ENCODE assay signal across 8 mouse cellular contexts in the genomic region with DNA sequence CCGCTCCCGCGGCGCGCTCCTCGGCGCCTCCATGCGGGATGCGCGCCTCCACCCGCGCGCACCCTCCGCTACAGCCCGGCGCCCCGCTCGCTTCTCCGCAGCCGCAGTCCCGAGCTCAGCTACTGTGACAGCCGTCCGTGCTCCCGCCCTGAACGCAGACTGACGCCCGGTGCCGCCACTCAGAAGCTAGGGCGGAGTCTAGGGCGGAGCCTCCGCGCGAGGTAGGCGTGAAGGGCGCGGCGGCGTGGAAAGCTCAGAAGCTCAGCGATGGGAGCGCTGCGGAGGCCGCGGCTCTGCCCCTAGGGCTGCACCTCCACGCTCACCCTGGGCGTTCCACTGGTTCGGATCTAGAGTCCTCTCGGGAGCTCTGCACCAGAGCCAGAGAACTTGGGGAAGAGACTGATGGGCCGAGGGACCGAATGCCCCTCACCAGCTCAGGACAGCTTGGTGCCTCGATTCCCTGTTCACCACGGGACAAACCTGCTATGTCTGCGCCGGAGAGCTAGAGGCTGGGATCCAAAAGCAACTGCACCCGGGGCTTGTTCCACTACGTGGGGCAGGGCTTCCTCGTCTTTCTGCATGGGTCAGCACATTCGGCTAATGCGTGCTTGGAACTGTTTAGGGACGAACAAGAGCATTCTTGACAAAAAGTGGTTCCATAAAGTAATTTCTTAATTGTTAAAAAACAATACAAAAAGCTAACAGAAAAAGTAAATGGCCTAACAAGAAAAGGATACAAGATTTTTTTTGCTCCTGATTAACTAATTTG. TPM values are rescaled to one million over a fixed set of nuclear protein-coding genes. Genes with fewer than 3 reads are reported as not detected.
A peak's percentile ranks its signal among the peaks of the same experiment; 100 is the strongest.
DNase-seq lines count a peak whose midpoint lies in the region; ATAC-seq and TF ChIP-seq lines count a peak whose summit lies in the region.

Gene Otulinl, minus strand, starts transcription at position 161 of the 769 bp plus-strand sequence.

- peak within 1 kb of the TSS; percentile 11 for H3ac ChIP-seq in myocyte (ENCODE audit: control insufficient read depth, insufficient read length)

- peak; percentile 96 for DNase-seq in CD4-positive helper T cell, adult 2 months (ENCODE audit: low read depth, low spot score)
- peak; percentile 54 for DNase-seq in c-Kit-negative CD71-positive TER-119-positive erythroid progenitor cells, embryonic 14.5 days (ENCODE audit: low read depth, low spot score)
- DNase-seq in fibroblast of lung, adult 2 months (ENCODE audit: low read depth), result peak; percentile 58
- DNase-seq in kidney, postnatal 10 days, result peak; percentile 95
- DNase-seq in liver, embryonic 11.5 days (ENCODE audit: low spot score), result peak; percentile 87
- DNase-seq in spleen, postnatal 4 days (ENCODE audit: low spot score in 2 of 2), result peak; percentile 93 to 97

- H3K27me3 ChIP-seq in heart, embryonic 14.5 days (ENCODE audit: control insufficient read depth, insufficient read depth, low read length), result peaks cover 20% of the 10 kb centered on the region; the same call in 1 of the 2 replicates
- H3K27me3 ChIP-seq in liver, embryonic 11.5 days (replicated peaks; ENCODE audit: control insufficient read depth, insufficient read depth, low read length), result 0 out of 2 replicates have a peak, but pooled peaks cover 2% of the 10 kb centered on the region
- peaks cover 31% of the 10 kb centered on the region for H3K27me3 ChIP-seq in myocyte (ENCODE audit: control insufficient read depth, insufficient read depth, insufficient read length)

- 2% methylated on average over 59 of the region's 59 CpGs for WGBS in heart, embryonic 14.5 days
- WGBS in liver, embryonic 11.5 days, result 2% methylated on average over 59 of the region's 59 CpGs

- H3K4me1 ChIP-seq in heart, embryonic 14.5 days (ENCODE audit: control insufficient read depth in 2 of 2, insufficient read depth in 2 of 2, low read length in 2 of 2), result peaks cover 4 to 8% of the 10 kb centered on the region in 2 experiments; a peak in 3 of 4 replicates
- H3K4me1 ChIP-seq in liver, embryonic 11.5 days (replicated peaks; ENCODE audit: control insufficient read depth, insufficient read depth, low read length), result peaks cover 8% of the 10 kb centered on the region; the same call in 1 of the 2 replicates

- peak within 1 kb of the TSS; percentile 94 for H3K4me2 ChIP-seq in heart, embryonic 14.5 days (ENCODE audit: low read length)
- peak within 1 kb of the TSS; percentile 94 for H3K4me2 ChIP-seq in liver, embryonic 11.5 days
- H3K4me2 ChIP-seq in myocyte (ENCODE audit: low read depth), result peak within 1 kb of the TSS; percentile 99

- H3K27ac ChIP-seq in heart, embryonic 14.5 days (replicated peaks in 1 of 2; ENCODE audit: control insufficient read depth in 1 of 2, insufficient read depth in 1 of 2, low read depth in 2 of 2, low read length in 2 of 2), result no peak within 1 kb of the TSS
- H3K27ac ChIP-seq in liver, embryonic 11.5 days (ENCODE audit: low read depth, low read length), result no peak within 1 kb of the TSS

- no peaks in the 10 kb centered on the region for H3K9me3 ChIP-seq in heart, embryonic 14.5 days (ENCODE audit: control insufficient read depth, low read length)
- H3K9me3 ChIP-seq in liver, embryonic 11.5 days (ENCODE audit: control insufficient read depth, low read length), result no peaks in the 10 kb centered on the region

- peak; percentile 48 for TF ChIP-seq POLR2A in myocyte (IDR thresholded peaks at IDR 0.05; ENCODE audit: insufficient read length, low read depth)

- H3K9ac ChIP-seq in heart, embryonic 14.5 days (ENCODE audit: low read length), result peak within 1 kb of the TSS; percentile 71
- H3K9ac ChIP-seq in liver, embryonic 11.5 days (ENCODE audit: low read depth, low read length), result peak within 1 kb of the TSS; percentile 63

- ATAC-seq in heart, embryonic 14.5 days (ENCODE audit: insufficient number of reproducible peaks, insufficient read depth, low FRiP score, low read depth), result peak; percentile 96
- ATAC-seq in liver, embryonic 11.5 days (replicated peaks; ENCODE audit: low FRiP score), result peak; percentile 98

- H3K4me3 ChIP-seq in heart, embryonic 14.5 days (ENCODE audit: control insufficient read depth in 1 of 2, insufficient read depth in 1 of 2, low read depth in 1 of 2, low read length in 2 of 2), result peak within 1 kb of the TSS; percentile 65 to 66
- H3K4me3 ChIP-seq in liver, embryonic 11.5 days (ENCODE audit: low read depth, low read length), result peak within 1 kb of the TSS; percentile 70
- H3K4me3 ChIP-seq in myocyte, result peak within 1 kb of the TSS; percentile 14

- no peaks in the 10 kb centered on the region for H3K79me2 ChIP-seq in myocyte (ENCODE audit: control insufficient read depth, insufficient read depth)

- no peaks in the 10 kb centered on the region for H3K36me3 ChIP-seq in heart, embryonic 14.5 days (ENCODE audit: control insufficient read depth, insufficient read depth, low read length)
- H3K36me3 ChIP-seq in liver, embryonic 11.5 days (ENCODE audit: control insufficient read depth, insufficient read depth, low read length), result no peaks in the 10 kb centered on the region
- H3K36me3 ChIP-seq in myocyte (ENCODE audit: control insufficient read depth, insufficient read depth), result no peaks in the 10 kb centered on the region

TF ChIP-seq in myocyte, 11 proteins besides CTCF, POLR2A, EP300 and RAD21:
- no peak for TF ChIP-seq MAX (IDR thresholded peaks at IDR 0.05; ENCODE audit: low read depth)
- no peak for TF ChIP-seq MYOD1 (IDR thresholded peaks at IDR 0.05; ENCODE audit: control insufficient read depth in 1 of 3, insufficient read length in 2 of 3, low read depth in 2 of 3)
- peak in 2 of 3 experiments; percentile 13 to 33 for TF ChIP-seq MYOG (IDR thresholded peaks at IDR 0.05; ENCODE audit: control insufficient read depth in 1 of 3, insufficient read depth in 1 of 3, insufficient read length in 2 of 3, low read depth in 2 of 3)

RNA-seq across cellular contexts. Expression of gene Otulinl, which starts in this region (rescaled TPM):
- 4.4 and 4.7 TPM in 2 replicates for polyA plus RNA-seq in heart, embryonic 14.5 days (2014; fragmentation: Nextera tagmentation; extraction: Ambion mirVana)
- polyA plus RNA-seq in liver, embryonic 11.5 days (2014; fragmentation: Nextera tagmentation; extraction: Ambion mirVana), result 13.4 and 14.7 TPM in 2 replicates
- 0.06 TPM for polyA plus RNA-seq in myocyte (2012; fragmentation: generic; extraction: Trizol)

Comparison
In these comparisons a context has a peak if more than half of its experiments do, and no peak if none do; other contexts are left out.
1. H3K4me3 ChIP-seq: peak in every context shown above with its lines; median percentile 70 in liver, embryonic 11.5 days; 66 in heart, embryonic 14.5 days; 14 in myocyte.